Mouse (Mus musculus) G1E (cell line): Measurements from ENCODE around the gene Fmc1.
"Not testable (repeated sequence)": the region's sequence is repeated elsewhere in the genome, so short reads cannot be mapped to it uniquely, and the experiment has no call there.

ENCODE experiments used
- CTCF ChIP-seq: IDR thresholded peaks from 2 replicates; pipeline ENCODE4 v1.5.1; 2012; ENCODE audit warnings: low read depth, low read length, inconsistent platforms, mixed read lengths
- POLR2AphosphoS5 ChIP-seq: IDR thresholded peaks from 2 replicates; pipeline ENCODE4 v1.6.1; 2012; ENCODE audit warnings: low read depth, low read length, inconsistent platforms; ENCODE audit not compliant: insufficient replicate concordance

DNA sequence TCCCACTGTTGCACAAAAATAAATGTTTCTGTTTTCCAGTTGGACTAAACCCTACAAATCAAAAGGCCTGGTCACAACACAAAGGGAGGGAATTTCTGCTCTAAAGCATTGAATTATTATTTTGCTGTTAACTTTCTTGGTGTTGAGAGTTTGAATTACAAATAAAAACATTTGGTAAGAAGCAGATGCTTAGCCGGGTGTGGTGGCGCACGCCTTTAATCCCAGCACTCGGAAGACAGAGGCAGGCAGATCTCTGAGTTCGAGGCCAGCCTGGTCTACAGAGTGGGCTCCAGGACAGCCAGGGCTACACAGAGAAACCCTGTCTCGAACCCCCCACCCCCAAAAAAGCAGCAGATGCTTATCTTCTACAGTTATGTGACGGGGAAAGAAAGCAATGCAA, 15.3 kb downstream of the Fmc1 start:
- TF ChIP-seq CTCF, POLR2AphosphoS5: not testable (repeated sequence)
